Mouse (Mus musculus): Measurements from ENCODE around the gene Them5. TPM values are rescaled to one million over a fixed set of nuclear protein-coding genes. Genes with fewer than 3 reads are reported as not detected.

Gene Them5
- total and polyA plus RNA-seq, 3 experiments = not detected

- TF ChIP-seq EP300 (IDR thresholded peaks at IDR 0.05; ENCODE audit: insufficient read depth, low read depth, low read length) (no peak), CTCF (IDR thresholded peaks at IDR 0.05) (no peak), POLR2A (IDR thresholded peaks at IDR 0.05; ENCODE audit: insufficient read depth, low read depth, low read length) (no peak)
- intact Hi-C loops (cut with DNase I) = loop anchor here (10.0 kb wide), 1 partner anchor 133 kb away; the partner anchor contains the start of genes Mrpl9 and Oaz3
- H3K4me3 ChIP-seq = no peak overlapping the region
- no peaks in the 10 kb centered on the region for H3K79me2 ChIP-seq (replicated peaks; ENCODE audit: control insufficient read depth, insufficient read depth, low read length)
- WGBS = 93% methylated on average over 4 of the region's 4 CpGs
- no peaks in the 10 kb centered on the region for H3K27me3 ChIP-seq (ENCODE audit: control insufficient read depth, insufficient read depth, low read length)
- H3K9ac ChIP-seq (ENCODE audit: low read depth, low read length) = no peak overlapping the region
- H3K36me3 ChIP-seq (ENCODE audit: control insufficient read depth, insufficient read depth, low read length) = no peaks in the 10 kb centered on the region
- H3K27ac ChIP-seq = no peak overlapping the region
- H3K4me1 ChIP-seq (ENCODE audit: control insufficient read depth, insufficient read depth, low read length) = peaks cover 1% of the 10 kb centered on the region; the same call in 1 of the 2 replicates
- no peak for DNase-seq
Observed at GRCm38 (mm10) chr3:94311376-94311775, 30.5 kb upstream of the Them5 start.

- 76% methylated on average over 3 of the region's 3 CpGs for WGBS
- no peak for DNase-seq
- no peaks in the 10 kb centered on the region for H3K79me2 ChIP-seq (replicated peaks; ENCODE audit: control insufficient read depth, insufficient read depth, low read length)
- H3K36me3 ChIP-seq (ENCODE audit: control insufficient read depth, insufficient read depth, low read length) = no peaks in the 10 kb centered on the region; the same call in 1 of the 2 replicates
- H3K9ac ChIP-seq (ENCODE audit: low read depth, low read length) = no peak overlapping the region
- no peaks in the 10 kb centered on the region for H3K27me3 ChIP-seq (ENCODE audit: control insufficient read depth, insufficient read depth, low read length)
- TF ChIP-seq POLR2A (IDR thresholded peaks at IDR 0.05; ENCODE audit: insufficient read depth, low read depth, low read length) = no peak
- 0 out of 2 replicates have a peak, but pooled peaks have one; percentile 20 for TF ChIP-seq CTCF (IDR thresholded peaks at IDR 0.05)
- H3K27ac ChIP-seq = no peak overlapping the region
- no peak overlapping the region for H3K4me3 ChIP-seq
- no peaks in the 10 kb centered on the region for H3K4me1 ChIP-seq (ENCODE audit: control insufficient read depth, insufficient read depth, low read length)
- intact Hi-C loops (cut with DNase I) = no loop called here
Observed at GRCm38 (mm10) chr3:94328681-94329080, 13.2 kb upstream of the Them5 start.

GRCm38 (mm10) chr3:94334442-94334841 lies 7.5 kb upstream of the Them5 start:
- 87% methylated on average over 4 of the region's 4 CpGs for WGBS
- intact Hi-C loops (cut with DNase I) = no loop called here
- no peaks in the 10 kb centered on the region for H3K27me3 ChIP-seq (ENCODE audit: control insufficient read depth, insufficient read depth, low read length)
- TF ChIP-seq CTCF (IDR thresholded peaks at IDR 0.05) (no peak), POLR2A (IDR thresholded peaks at IDR 0.05; ENCODE audit: insufficient read depth, low read depth, low read length) (no peak), EP300 (IDR thresholded peaks at IDR 0.05; ENCODE audit: insufficient read depth, low read depth, low read length) (no peak)
- H3K4me1 ChIP-seq (ENCODE audit: control insufficient read depth, insufficient read depth, low read length) = no peaks in the 10 kb centered on the region
- H3K79me2 ChIP-seq (replicated peaks; ENCODE audit: control insufficient read depth, insufficient read depth, low read length) = no peaks in the 10 kb centered on the region
- H3K27ac ChIP-seq = no peak overlapping the region
- DNase-seq = no peak
- no peaks in the 10 kb centered on the region; the same call in 1 of the 2 replicates for H3K36me3 ChIP-seq (ENCODE audit: control insufficient read depth, insufficient read depth, low read length)
- H3K9ac ChIP-seq (ENCODE audit: low read depth, low read length) = no peak overlapping the region
- H3K4me3 ChIP-seq = no peak overlapping the region

- DNase-seq = no peak
- H3K4me1 ChIP-seq (ENCODE audit: control insufficient read depth, insufficient read depth, low read length) = no peaks in the 10 kb centered on the region
- TF ChIP-seq POLR2A (IDR thresholded peaks at IDR 0.05; ENCODE audit: insufficient read depth, low read depth, low read length) (no peak), CTCF (IDR thresholded peaks at IDR 0.05) (no peak), EP300 (IDR thresholded peaks at IDR 0.05; ENCODE audit: insufficient read depth, low read depth, low read length) (no peak)
- H3K79me2 ChIP-seq (replicated peaks; ENCODE audit: control insufficient read depth, insufficient read depth, low read length) = no peaks in the 10 kb centered on the region
- no peaks in the 10 kb centered on the region for H3K27me3 ChIP-seq (ENCODE audit: control insufficient read depth, insufficient read depth, low read length)
- intact Hi-C loops (cut with DNase I) = no loop called here
- no peak overlapping the region for H3K9ac ChIP-seq (ENCODE audit: low read depth, low read length)
- H3K4me3 ChIP-seq = no peak overlapping the region
- no peaks in the 10 kb centered on the region for H3K36me3 ChIP-seq (ENCODE audit: control insufficient read depth, insufficient read depth, low read length)
- WGBS = 78% methylated on average over 3 of the region's 3 CpGs
- no peak overlapping the region for H3K27ac ChIP-seq
Observed at GRCm38 (mm10) chr3:94338522-94338921, 3.4 kb upstream of the Them5 start.

- DNase-seq = no peak
- TF ChIP-seq POLR2A (IDR thresholded peaks at IDR 0.05; ENCODE audit: insufficient read depth, low read depth, low read length) (no peak), EP300 (IDR thresholded peaks at IDR 0.05; ENCODE audit: insufficient read depth, low read depth, low read length) (no peak), CTCF (IDR thresholded peaks at IDR 0.05) (no peak)
- Histone ChIP-seq H3K27ac (no peak overlapping the region), H3K36me3 (ENCODE audit: control insufficient read depth, insufficient read depth, low read length) (no peaks in the 10 kb centered on the region), H3K4me3 (no peak overlapping the region), H3K27me3 (ENCODE audit: control insufficient read depth, insufficient read depth, low read length) (no peaks in the 10 kb centered on the region), H3K79me2 (replicated peaks; ENCODE audit: control insufficient read depth, insufficient read depth, low read length) (no peaks in the 10 kb centered on the region), H3K9ac (ENCODE audit: low read depth, low read length) (no peak overlapping the region), H3K4me1 (ENCODE audit: control insufficient read depth, insufficient read depth, low read length) (no peaks in the 10 kb centered on the region)
- 65% methylated on average over 1 of the region's 1 CpGs for WGBS
- intact Hi-C loops (cut with DNase I) = no loop called here
Observed at GRCm38 (mm10) chr3:94342552-94342951, 653 bp downstream of the Them5 start.

- no peaks in the 10 kb centered on the region for H3K27me3 ChIP-seq (ENCODE audit: control insufficient read depth, insufficient read depth, low read length)
- H3K4me3 ChIP-seq = no peak overlapping the region
- no peak for DNase-seq
- TF ChIP-seq POLR2A (IDR thresholded peaks at IDR 0.05; ENCODE audit: insufficient read depth, low read depth, low read length) (no peak), EP300 (IDR thresholded peaks at IDR 0.05; ENCODE audit: insufficient read depth, low read depth, low read length) (no peak), CTCF (IDR thresholded peaks at IDR 0.05) (no peak)
- H3K79me2 ChIP-seq (replicated peaks; ENCODE audit: control insufficient read depth, insufficient read depth, low read length) = no peaks in the 10 kb centered on the region
- H3K4me1 ChIP-seq (ENCODE audit: control insufficient read depth, insufficient read depth, low read length) = no peaks in the 10 kb centered on the region
- WGBS = 88% methylated on average over 2 of the region's 2 CpGs
- intact Hi-C loops (cut with DNase I) = no loop called here
- no peak overlapping the region for H3K9ac ChIP-seq (ENCODE audit: low read depth, low read length)
- no peaks in the 10 kb centered on the region for H3K36me3 ChIP-seq (ENCODE audit: control insufficient read depth, insufficient read depth, low read length)
- no peak overlapping the region for H3K27ac ChIP-seq
Observed at GRCm38 (mm10) chr3:94344182-94344581, 2.3 kb downstream of the Them5 start.
